Mouse (Mus musculus) intestine, embryonic 14.5 days (tissue): Measurements from ENCODE around the gene E2f1. TPM values are rescaled to one million over a fixed set of nuclear protein-coding genes. Genes with fewer than 3 reads are reported as not detected.
A peak's percentile ranks its signal among the peaks of the same experiment; 100 is the strongest.

Experiments used
- ATAC-seq: fragments of 200-750 bp; cut with Nextera tagmentation; replicated peaks from 2 replicates; pipeline ENCODE4 v1.8.0; 2017; ENCODE audit warnings: low read depth, moderate number of reproducible peaks, moderate TSS enrichment, moderate library complexity; ENCODE audit not compliant: low FRiP score, low TSS enrichment
- DNase-seq: peaks from one replicate; pipeline ENCODE4 v3.0.0-alpha.2; 2018; ENCODE audit warnings: low spot score
- H3K27ac ChIP-seq: fragments of 300-500 bp; sonication (generic); 2 replicates; pipeline ENCODE4 v1.5.1; 2014; ENCODE audit warnings: low read depth, mild to moderate bottlenecking, control low read depth
- H3K27me3 ChIP-seq: fragments of 300-500 bp; sonication (generic); replicated peaks from 2 replicates; pipeline ENCODE4 v1.6.1; 2014; ENCODE audit warnings: low read length, control low read depth; ENCODE audit not compliant: control insufficient read depth, insufficient read depth
- H3K36me3 ChIP-seq: fragments of 300-500 bp; sonication (generic); 2 replicates; pipeline ENCODE4 v1.6.1; 2014; ENCODE audit warnings: low read length, control low read depth; ENCODE audit not compliant: control insufficient read depth, insufficient read depth
- H3K4me1 ChIP-seq: fragments of 300-500 bp; sonication (generic); replicated peaks from 2 replicates; pipeline ENCODE4 v1.6.1; 2014; ENCODE audit warnings: low read length, control low read depth, mixed read lengths; ENCODE audit not compliant: control insufficient read depth, insufficient read depth
- H3K4me2 ChIP-seq: fragments of 300-500 bp; sonication (generic); 2 replicates; pipeline ENCODE4 v1.6.1; 2014; ENCODE audit warnings: low read length
- H3K4me3 ChIP-seq: fragments of 300-500 bp; sonication (generic); 2 replicates; pipeline ENCODE4 v1.5.1; 2014; ENCODE audit warnings: low read depth, low read length, control low read depth, mixed read lengths
- H3K9ac ChIP-seq: fragments of 300-500 bp; sonication (generic); 2 replicates; pipeline ENCODE4 v1.6.1; 2014; ENCODE audit warnings: mild to moderate bottlenecking, low read length
- H3K9me3 ChIP-seq: fragments of 300-500 bp; sonication (generic); 2 replicates; pipeline ENCODE4 v1.6.1; 2016; ENCODE audit warnings: low read length, control low read depth; ENCODE audit not compliant: control insufficient read depth
- WGBS: fragments of 180-500 bp; shearing (Covaris S2); extraction: QIAGEN DNeasy Blood & Tissue Kit; methylation state at CpG from one replicate; pipeline ENCODE4 v1.1.7; 2014; 5-methylcytosine and 5-hydroxymethylcytosine counted together
- polyA plus RNA-seq: library from polyadenylated mRNA; unstranded; fragments of >200 nt; fragmentation: Nextera tagmentation; extraction: Ambion mirVana; gene quantifications from 2 replicates; pipeline ENCODE4 v1.2.1, GENCODE M21; 2014

E2f1 gene
- polyA plus RNA-seq, 1 experiment from 2014 or later: 10.7 TPM

DNA sequence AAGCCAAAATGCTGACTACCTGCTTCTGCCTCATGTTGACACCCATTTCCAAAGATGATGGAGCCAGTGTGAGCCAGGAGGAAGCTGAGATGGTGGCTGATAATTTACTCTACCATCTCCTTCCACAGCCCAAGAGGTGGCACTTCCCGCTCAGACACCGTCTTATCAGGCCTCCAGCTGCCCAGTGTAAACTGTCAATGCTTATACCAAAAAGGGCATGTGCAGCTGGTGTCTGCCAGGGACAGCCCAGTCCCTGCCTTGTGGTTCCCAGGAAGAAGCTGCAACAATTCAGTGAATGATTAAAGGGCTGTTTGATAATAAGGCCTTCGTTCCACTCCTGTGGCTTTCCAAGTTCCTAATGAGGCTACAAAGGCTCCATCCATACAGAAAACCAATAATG is 31.0 kb downstream of the E2f1 start:
- DNase-seq (no peak), ATAC-seq (no peak)
- no peak overlapping the region for H3K4me3 ChIP-seq
- H3K36me3 ChIP-seq: peaks cover 31% of the 10 kb centered on the region
- no peaks in the 10 kb centered on the region for H3K9me3 ChIP-seq
- H3K27me3 ChIP-seq: no peaks in the 10 kb centered on the region
- no peak overlapping the region for H3K4me2 ChIP-seq
- H3K4me1 ChIP-seq: peaks cover 9% of the 10 kb centered on the region; the same call in 1 of the 2 replicates
- 33% methylated on average over 3 of the region's 3 CpGs for WGBS
- no peak overlapping the region for H3K27ac ChIP-seq
- H3K9ac ChIP-seq: no peak overlapping the region

- ATAC-seq (0 out of 2 replicates have a peak, but pooled peaks have one; percentile 47), DNase-seq (no peak)
- Histone ChIP-seq H3K36me3 (peaks cover 35% of the 10 kb centered on the region), H3K4me2 (no peak overlapping the region), H3K4me3 (no peak overlapping the region), H3K4me1 (peaks cover 9% of the 10 kb centered on the region; the same call in 1 of the 2 replicates), H3K9me3 (no peaks in the 10 kb centered on the region), H3K9ac (no peak overlapping the region), H3K27ac (no peak overlapping the region), H3K27me3 (no peaks in the 10 kb centered on the region)
- 45% methylated on average over 2 of the region's 2 CpGs for WGBS
Measured at GRCm38 (mm10) chr2:154538310-154538709, 31.4 kb downstream of the E2f1 start.

DNA sequence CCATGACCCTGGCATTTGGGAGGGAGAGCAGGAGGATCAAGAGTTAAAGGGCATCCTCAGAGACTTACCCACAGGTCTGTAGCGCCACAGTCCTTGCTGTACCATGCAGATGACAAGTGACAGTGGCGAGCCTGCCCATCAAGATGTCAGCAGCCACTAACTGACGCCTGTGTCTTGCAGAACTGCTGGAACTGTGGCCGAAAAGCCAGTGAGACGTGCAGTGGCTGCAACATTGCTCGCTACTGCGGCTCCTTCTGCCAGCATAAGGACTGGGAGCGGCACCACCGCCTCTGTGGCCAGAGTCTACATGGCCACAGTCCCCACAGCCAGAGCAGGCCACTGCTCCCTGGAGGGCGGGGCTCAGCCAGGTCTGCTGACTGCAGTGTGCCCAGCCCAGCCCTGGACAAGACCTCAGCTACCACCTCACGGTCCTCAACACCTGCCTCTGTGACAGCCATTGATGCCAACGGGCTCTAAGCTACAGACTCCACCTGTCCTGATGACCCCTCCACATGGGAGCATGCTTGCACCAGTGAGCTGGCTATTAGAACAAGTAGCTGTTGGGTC is 34.9 kb downstream of the E2f1 start:
- no peak overlapping the region for H3K27ac ChIP-seq
- WGBS: 95% methylated on average over 12 of the region's 12 CpGs
- ATAC-seq: no peak

DNA sequence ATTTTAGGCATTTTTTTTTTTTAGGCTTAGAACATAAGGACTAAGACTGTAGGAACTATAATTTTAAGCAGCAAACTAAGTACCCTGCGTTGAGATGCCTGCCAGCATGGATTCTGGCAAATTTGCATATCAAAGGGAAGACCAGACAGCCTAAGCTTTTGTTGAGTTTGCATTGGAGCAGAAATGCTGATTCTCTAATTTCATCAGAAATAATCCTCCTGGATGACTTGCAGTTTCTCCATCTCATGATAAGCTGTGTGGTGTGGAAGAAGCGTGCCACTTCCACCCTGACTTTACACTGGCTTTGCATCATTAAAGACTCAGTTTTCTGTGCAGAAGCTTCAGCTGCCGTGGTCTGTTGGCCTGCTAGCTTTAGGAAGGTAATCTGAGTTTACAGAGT is 36.8 kb downstream of the E2f1 start:
- Histone ChIP-seq H3K27me3 (no peaks in the 10 kb centered on the region), H3K4me2 (no peak overlapping the region), H3K36me3 (peaks cover 75% of the 10 kb centered on the region), H3K27ac (no peak overlapping the region), H3K9ac (no peak overlapping the region), H3K4me3 (no peak overlapping the region), H3K4me1 (0 out of 2 replicates have a peak, but pooled peaks cover 3% of the 10 kb centered on the region), H3K9me3 (no peaks in the 10 kb centered on the region)
- 71% methylated on average over 3 of the region's 3 CpGs for WGBS
- no peak for ATAC-seq
- no peak for DNase-seq

More for the DNA sequence above, 34.9 kb downstream of the E2f1 start:
- Histone ChIP-seq H3K4me1 (peaks cover 9% of the 10 kb centered on the region; the same call in 1 of the 2 replicates), H3K4me3 (no peak overlapping the region), H3K36me3 (peaks cover 62% of the 10 kb centered on the region), H3K9ac (no peak overlapping the region), H3K9me3 (no peaks in the 10 kb centered on the region), H3K27me3 (no peaks in the 10 kb centered on the region), H3K4me2 (no peak overlapping the region)
- DNase-seq: no peak

DNA sequence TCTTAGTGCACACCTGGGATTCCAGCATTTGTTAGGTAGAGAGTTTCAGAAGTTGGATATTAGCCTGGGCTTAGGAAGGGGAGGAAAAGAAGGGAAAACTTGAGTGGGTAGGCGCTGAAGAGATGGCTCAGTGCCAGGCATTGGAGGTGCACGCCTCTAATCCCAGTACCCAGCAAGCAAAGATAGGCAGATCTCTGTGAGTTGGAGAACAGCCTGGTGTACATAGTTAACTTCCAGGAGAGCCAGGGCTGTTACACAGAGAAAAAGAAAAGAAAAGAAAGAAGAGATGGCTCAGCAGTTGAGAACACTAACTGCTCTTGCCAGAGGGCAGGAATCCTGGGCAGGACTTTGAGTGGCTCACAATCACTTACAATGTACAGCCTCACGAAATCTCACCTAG is 43.2 kb downstream of the E2f1 start:
- WGBS: 77% methylated on average over 3 of the region's 3 CpGs
- no peak for ATAC-seq
- Histone ChIP-seq H3K36me3 (peaks cover 70% of the 10 kb centered on the region), H3K27ac (no peak overlapping the region), H3K4me1 (no peaks in the 10 kb centered on the region), H3K4me2 (no peak overlapping the region), H3K27me3 (no peaks in the 10 kb centered on the region), H3K4me3 (no peak overlapping the region), H3K9ac (no peak overlapping the region), H3K9me3 (no peaks in the 10 kb centered on the region)
- no peak for DNase-seq

DNA sequence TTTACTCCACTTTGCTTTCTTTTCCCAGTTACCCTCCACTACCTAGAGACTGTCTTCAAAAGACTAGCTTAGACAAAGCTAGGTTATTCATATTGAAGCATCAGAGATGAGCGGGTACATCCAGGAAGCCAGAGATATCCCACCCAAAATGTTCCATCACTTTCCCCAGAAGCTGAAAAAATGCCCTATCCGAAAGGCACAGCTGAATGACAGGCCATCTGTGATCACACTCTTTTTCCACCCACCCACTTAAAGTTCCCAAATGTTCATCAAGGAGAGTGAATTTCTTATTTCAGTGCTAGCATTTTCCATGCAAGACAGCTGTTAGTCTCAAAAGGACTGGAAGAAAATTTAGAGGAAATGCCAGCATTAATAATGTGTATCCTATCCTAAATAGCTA is 44.4 kb downstream of the E2f1 start:
- WGBS: 96% methylated on average over 2 of the region's 2 CpGs
- peaks cover 63% of the 10 kb centered on the region for H3K36me3 ChIP-seq
- H3K27me3 ChIP-seq: no peaks in the 10 kb centered on the region
- no peak overlapping the region for H3K27ac ChIP-seq
- H3K9me3 ChIP-seq: no peaks in the 10 kb centered on the region
- no peak overlapping the region for H3K4me2 ChIP-seq
- no peak overlapping the region for H3K9ac ChIP-seq
- no peaks in the 10 kb centered on the region for H3K4me1 ChIP-seq
- no peak for ATAC-seq
- no peak for DNase-seq
- no peak overlapping the region for H3K4me3 ChIP-seq

- H3K9ac ChIP-seq: no peak overlapping the region
- DNase-seq: no peak
- H3K4me2 ChIP-seq: no peak overlapping the region
- H3K36me3 ChIP-seq: peaks cover 63% of the 10 kb centered on the region
- H3K27ac ChIP-seq: no peak overlapping the region
- H3K9me3 ChIP-seq: no peaks in the 10 kb centered on the region
- 90% methylated on average over 5 of the region's 5 CpGs for WGBS
- no peaks in the 10 kb centered on the region for H3K4me1 ChIP-seq
- no peak for ATAC-seq
- no peak overlapping the region for H3K4me3 ChIP-seq
- no peaks in the 10 kb centered on the region for H3K27me3 ChIP-seq
Measured at GRCm38 (mm10) chr2:154522334-154522733, 47.4 kb downstream of the E2f1 start.

DNA sequence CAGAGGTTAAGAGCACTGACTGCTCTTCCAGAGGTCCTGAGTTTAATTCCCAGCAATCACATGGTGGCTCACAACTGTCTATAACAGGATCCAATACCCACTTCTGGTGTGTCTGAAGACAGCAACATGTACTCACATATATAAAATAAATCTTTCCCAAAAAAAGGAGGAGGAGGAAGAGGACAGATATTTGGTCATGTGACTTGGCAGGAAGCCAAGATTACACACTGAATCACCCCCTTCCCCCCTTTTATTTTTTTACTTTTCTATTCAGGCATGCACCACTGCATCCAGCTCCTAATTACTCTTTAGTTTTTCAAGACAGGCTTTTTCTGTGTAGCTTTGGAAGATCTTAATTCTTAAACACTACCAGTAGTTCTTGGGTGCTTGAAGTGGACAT is 48.2 kb downstream of the E2f1 start:
- no peak overlapping the region for H3K9ac ChIP-seq
- no peak overlapping the region for H3K4me3 ChIP-seq
- no peak for DNase-seq
- no peaks in the 10 kb centered on the region for H3K9me3 ChIP-seq
- no peaks in the 10 kb centered on the region for H3K27me3 ChIP-seq
- H3K27ac ChIP-seq: no peak overlapping the region
- H3K4me2 ChIP-seq: no peak overlapping the region
- H3K4me1 ChIP-seq: no peaks in the 10 kb centered on the region
- H3K36me3 ChIP-seq: peaks cover 70% of the 10 kb centered on the region
- ATAC-seq: no peak

DNA sequence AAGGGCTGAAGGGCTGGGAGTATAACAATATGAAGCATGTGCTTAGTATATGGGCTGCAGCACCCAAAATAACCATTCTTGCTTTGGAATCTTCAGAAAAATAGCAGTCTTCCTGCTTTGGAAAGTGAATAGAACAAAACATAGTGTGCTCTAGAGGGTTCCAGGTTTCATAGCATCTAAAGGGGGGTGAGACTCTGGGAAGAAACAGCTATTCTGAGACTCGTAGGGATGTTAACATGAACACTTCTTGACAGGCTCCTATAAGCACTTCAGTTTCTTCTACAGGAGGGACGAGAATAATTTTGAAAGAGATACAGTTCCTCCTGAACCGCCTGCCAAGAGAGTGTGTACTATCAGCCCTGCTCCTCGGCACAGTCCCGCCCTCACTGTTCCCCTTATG is 52.3 kb downstream of the E2f1 start:
- 89% methylated on average over 5 of the region's 5 CpGs for WGBS
- Histone ChIP-seq H3K27me3 (no peaks in the 10 kb centered on the region), H3K9ac (no peak overlapping the region), H3K4me2 (no peak overlapping the region), H3K4me1 (no peaks in the 10 kb centered on the region), H3K36me3 (peaks cover 49% of the 10 kb centered on the region), H3K27ac (no peak overlapping the region), H3K4me3 (no peak overlapping the region), H3K9me3 (no peaks in the 10 kb centered on the region)
- no peak for DNase-seq
- no peak for ATAC-seq
